Mouse (Mus musculus) megakaryocyte, embryonic 14.5 days (primary cell): ENCODE measurements around the gene Vps13d.

Experiments used
- FLI1 ChIP-seq: IDR thresholded peaks from 2 replicates; pipeline ENCODE4 v1.6.1; 2012; ENCODE audit warnings: low read length, inconsistent platforms, mixed read lengths
- GATA1 ChIP-seq: IDR thresholded peaks from 3 replicates; pipeline ENCODE4 v1.6.1; 2012; ENCODE audit warnings: mixed read lengths, low read length, inconsistent platforms, borderline replicate concordance

GRCm38 (mm10) chr4:145199982-145200699 lies 5.3 kb upstream of the Vps13d start:
- TF ChIP-seq GATA1 (0 out of 3 replicates have a peak, but pooled peaks have one; percentile 22), FLI1 (no peak)
